Mouse (Mus musculus) heart, postnatal 25 days (tissue): ENCODE data around the gene Kcnh8. TPM values are rescaled to one million over a fixed set of nuclear protein-coding genes. Genes with fewer than 3 reads are reported as not detected.

ENCODE experiments used
- DNase-seq: peaks from one replicate; pipeline ENCODE4 v3.0.0; 2022; ENCODE audit warnings: low spot score
- intact Hi-C: fragments of 180-260 bp; cut with DNase I; formaldehyde crosslinking; loops from one replicate; pipeline ENCODE4 v1.15.1; 2025
- total RNA-seq, 2 experiments: library from RNA; stranded (reverse); gene quantifications; 2 replicates each; pipeline ENCODE4 v1.2.3; 2021

Gene Kcnh8
- total RNA-seq = under 1 TPM in 1 of 2 experiments, not detected in 1; 0.08 TPM

- DNase-seq = no peak
- intact Hi-C loops = no loop called here
Measured at GRCm38 (mm10) chr17:52602093-52602780, at the start of gene Kcnh8. Kcnh8 (plus strand) TSS chr17:52602709.

GRCm38 (mm10) chr17:52559961-52560720 lies 42.4 kb upstream of the Kcnh8 start:
- intact Hi-C loops = loop anchor here (2.0 kb wide), 1 partner anchor 829 kb away; no protein-coding TSS in a partner anchor
- DNase-seq = no peak

DNA sequence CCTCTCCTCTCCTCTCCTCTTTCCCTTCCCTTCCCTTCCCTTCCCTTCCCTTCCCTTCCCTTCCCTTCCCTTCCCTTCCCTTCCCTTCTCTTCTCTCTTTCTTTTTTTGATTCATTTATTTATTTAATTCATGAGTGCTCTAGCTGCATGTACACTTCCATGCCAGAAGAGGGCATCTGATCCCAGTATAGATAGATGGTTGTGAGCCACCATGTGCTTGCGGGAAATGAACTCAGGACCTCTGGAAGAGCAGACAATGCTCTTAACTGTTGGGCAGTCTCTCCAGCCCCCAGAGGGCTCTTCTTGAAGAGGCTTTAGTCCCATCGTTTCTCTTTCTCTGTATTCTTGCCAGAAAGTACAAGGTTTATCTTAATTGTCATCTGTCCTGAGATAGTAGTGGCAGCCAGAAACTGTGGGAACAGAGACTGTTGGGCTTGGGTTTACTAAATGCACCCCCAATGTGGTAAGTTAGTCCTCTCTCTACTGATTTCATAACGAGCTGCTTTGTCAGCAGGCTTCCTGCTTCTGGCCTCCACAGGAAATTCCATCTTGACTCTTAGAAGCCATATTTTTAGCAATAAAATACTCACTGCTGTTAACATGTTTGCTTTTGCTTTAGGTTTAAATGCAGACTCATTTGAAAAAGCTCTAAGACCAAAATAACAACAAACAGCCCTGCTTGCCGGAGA lies 36.9 kb upstream of the Kcnh8 start:
- DNase-seq = no peak
- intact Hi-C loops = no loop called here

GRCm38 (mm10) chr17:52569584-52570270 lies 32.8 kb upstream of the Kcnh8 start:
- intact Hi-C loops = no loop called here
- no peak for DNase-seq

- intact Hi-C loops = no loop called here
- no peak for DNase-seq
Measured at GRCm38 (mm10) chr17:52572229-52572628, 30.3 kb upstream of the Kcnh8 start.

DNA sequence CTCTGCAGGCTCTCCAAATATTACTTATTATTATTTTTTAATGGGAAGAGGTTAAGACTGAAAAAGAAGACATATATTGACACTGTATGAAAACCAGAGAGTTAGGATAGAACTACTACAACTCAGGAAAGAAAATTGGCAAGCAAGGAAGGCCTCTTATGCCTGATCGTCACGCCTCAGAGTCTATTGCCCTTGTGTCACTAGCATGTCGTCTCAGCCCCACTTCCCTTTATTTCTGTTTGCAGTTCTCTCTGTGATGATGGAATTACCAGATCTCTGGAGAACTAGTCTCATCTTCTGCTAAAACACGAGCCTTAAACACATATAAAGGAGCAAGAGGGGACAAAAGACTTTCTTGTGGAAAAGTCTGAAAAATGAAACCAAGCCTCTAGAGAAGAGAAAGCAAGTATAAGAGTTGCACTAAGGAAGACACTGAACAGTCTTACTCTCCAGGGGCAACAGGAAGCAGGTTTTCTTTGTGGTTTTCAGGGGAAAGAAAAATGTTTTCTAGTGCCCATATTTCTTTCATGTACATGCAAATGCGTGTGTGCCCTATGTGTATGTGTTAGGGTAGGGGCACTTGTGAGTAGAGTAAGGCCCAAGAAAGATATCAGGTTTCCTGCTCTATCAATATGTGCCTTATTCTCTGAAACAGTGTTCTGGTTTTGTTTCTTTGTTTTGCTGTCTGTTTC lies 10.9 kb upstream of the Kcnh8 start:
- intact Hi-C loops = no loop called here
- no peak for DNase-seq

DNA sequence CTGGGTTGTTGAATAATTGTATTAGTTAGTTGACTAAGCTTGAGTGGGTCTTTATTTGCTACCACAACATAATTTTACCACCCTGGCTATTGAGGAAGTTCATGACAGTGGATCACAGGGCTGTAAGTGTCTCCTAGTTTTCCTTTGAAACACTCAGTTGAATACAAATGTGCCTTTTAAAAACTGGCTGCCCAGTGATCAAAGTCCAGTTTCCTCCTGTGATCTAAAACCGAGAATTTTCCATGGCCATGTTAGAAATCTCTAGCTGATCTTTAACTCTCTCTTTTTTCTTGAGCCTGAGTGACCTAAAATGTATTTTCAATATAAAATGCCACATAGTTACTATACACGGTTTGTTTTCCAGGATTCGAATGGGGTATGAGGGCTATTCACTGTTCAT lies 3.4 kb upstream of the Kcnh8 start:
- intact Hi-C loops = no loop called here
- no peak for DNase-seq

- intact Hi-C loops = no loop called here
Measured at GRCm38 (mm10) chr17:52600882-52601371, 1.6 kb upstream of the Kcnh8 start.

GRCm38 (mm10) chr17:52602781-52603170 lies 267 bp downstream of the Kcnh8 start:
- intact Hi-C loops = no loop called here
- no peak for DNase-seq

More at GRCm38 (mm10) chr17:52600882-52601371, 1.6 kb upstream of the Kcnh8 start:
- no peak for DNase-seq

DNA sequence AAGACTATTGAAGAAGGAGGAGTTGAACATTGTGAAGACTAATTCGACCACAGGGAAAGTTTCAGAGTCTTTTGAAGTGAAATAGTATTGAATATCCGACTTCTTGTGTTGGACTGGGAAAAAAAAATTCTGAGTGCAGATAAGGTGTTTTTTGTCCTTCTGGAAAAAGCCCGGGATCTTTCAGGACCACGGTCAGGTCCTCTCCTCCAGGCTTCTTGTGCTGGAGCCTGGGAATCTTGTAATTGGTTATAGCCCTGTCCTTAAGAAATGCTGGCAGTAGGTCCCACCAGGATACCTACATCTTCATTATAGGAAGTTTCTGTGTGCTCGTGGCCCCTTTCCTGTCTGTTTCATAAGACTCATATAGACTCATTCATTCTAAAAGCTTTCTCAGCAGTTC lies 902 bp downstream of the Kcnh8 start:
- no peak for DNase-seq
- intact Hi-C loops = no loop called here

GRCm38 (mm10) chr17:52611382-52611781 lies 8.9 kb downstream of the Kcnh8 start:
- intact Hi-C loops = no loop called here

DNA sequence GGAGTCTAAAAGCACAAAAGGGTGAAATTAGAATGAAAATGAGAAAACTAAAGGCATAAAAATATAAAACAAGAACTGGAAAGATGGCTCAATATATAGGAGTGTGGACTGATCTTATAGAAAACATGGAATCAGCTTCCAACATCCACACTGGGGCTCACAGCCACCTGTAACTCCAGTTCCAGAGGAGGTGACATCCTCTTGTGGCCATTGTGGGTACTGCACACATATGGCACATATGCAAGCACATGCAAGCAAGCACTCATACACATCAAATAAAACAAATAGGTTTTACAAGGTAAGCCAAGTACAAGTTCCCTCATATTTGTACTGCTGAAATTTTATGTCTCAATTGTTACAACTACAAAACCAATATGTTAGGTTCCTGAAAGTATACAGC lies 46.7 kb downstream of the Kcnh8 start:
- no peak for DNase-seq
- intact Hi-C loops = no loop called here

More at GRCm38 (mm10) chr17:52611382-52611781, 8.9 kb downstream of the Kcnh8 start:
- DNase-seq = no peak

GRCm38 (mm10) chr17:52691988-52692387 lies 89.5 kb downstream of the Kcnh8 start:
- no peak for DNase-seq
- intact Hi-C loops = no loop called here

DNA sequence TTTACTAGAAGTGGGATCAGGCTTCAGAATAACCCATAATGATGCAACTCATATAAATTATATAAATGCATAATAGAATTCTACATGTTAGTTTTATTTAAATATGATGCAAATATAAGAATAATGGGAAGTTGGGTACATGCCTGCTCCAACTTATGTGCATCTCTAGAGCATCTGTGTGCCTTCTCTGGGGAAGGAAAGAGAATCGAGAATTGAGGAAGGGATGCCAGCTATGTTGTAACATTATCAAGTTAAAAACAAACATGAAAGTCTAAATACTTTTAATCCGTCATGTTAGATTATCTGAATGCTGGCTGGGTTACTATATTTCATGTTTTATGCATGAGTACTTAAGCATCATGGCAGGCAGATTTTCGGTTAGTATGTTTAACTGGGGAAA lies 99.4 kb downstream of the Kcnh8 start:
- no peak for DNase-seq
- intact Hi-C loops = no loop called here

DNA sequence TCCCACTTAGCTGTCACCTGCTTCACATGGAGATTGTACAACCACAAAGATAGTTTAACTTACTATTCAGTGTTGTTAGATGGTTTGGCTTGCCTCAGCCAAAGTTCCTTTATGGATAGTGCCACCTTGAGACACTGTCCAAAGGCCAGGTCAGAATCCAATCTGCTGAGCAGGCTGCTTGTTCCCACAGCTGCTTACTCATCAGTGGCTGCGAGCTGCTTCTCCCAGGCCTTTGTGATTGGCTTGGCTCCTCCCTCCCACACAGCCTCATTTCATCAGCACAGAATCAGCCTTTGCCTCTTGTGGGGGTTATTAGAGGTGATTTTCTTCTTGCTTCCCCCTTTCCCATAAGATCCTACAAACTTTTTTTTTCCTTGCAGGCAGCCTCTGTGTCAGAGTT lies 109.8 kb downstream of the Kcnh8 start:
- no peak for DNase-seq
- intact Hi-C loops = no loop called here

GRCm38 (mm10) chr17:52722214-52722613 lies 119.7 kb downstream of the Kcnh8 start:
- intact Hi-C loops = no loop called here
- no peak for DNase-seq

DNA sequence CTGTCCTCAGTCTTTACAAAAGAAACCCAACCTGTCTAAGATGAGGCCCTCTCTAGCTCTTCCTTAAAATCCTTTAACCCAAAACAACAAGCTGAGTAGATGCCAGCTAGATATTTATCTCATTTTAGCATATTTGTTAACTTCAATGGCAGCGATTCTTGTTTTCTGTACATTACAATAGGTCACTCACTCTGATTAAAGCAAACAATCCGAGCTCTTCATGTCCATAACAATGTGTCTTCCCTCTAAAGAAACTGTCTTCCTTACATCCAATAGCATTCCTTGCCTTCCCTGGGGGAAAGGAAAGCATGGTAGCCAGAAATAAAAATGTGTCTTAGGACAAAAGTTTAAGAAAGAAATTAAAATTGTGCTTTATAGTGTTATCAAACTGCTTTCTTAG lies 126.3 kb downstream of the Kcnh8 start:
- intact Hi-C loops = no loop called here
- no peak for DNase-seq

DNA sequence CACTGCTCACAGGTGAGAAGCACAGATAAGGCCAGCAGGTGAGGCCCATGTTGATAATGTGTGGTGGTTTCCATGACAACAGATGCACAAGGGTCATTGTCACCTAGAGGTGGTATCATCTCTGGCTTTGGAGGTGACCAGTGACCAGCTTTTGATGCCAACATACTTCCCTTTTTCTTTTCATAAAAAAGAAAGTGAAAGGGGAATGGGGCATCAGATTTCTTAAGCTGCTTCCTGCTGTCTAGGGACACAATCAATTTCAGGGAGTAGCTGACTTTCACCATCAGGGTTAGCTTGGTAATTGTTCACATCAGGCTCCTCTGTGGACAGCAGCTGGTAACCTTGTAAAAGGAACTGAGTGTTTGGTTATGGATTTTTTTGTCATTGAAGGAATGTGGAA lies 135.9 kb downstream of the Kcnh8 start:
- no peak for DNase-seq
- intact Hi-C loops = no loop called here

DNA sequence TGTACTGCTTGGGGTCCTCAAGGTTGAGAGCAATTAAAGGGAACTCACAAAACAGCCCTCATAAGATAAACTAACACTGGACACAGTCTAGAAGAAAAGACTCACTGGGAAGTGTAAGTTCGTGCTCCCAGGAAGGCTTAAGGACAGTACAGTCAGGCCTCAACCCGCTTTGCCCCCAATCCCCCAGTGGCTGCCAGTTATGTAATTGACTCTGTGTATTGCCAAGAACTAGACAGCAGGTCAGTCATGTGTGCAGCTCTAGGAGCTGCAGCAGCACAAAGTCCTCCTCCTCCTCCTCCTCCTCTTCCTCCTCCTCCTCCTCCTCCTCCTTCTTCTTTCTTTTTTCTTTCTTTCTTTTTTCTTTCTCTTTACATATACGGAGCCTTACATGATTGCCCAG lies 185.6 kb downstream of the Kcnh8 start:
- intact Hi-C loops = no loop called here
- DNase-seq = no peak

GRCm38 (mm10) chr17:52804463-52804862 lies 202.0 kb downstream of the Kcnh8 start:
- DNase-seq = no peak
- intact Hi-C loops = no loop called here
